Mouse (Mus musculus) G1E (cell line): ENCODE data around the gene Gls2.

Experiments
- CTCF ChIP-seq: IDR thresholded peaks from 2 replicates; pipeline ENCODE4 v1.5.1; 2012; ENCODE audit warnings: low read depth, low read length, inconsistent platforms, mixed read lengths
- TAL1 ChIP-seq: conservative IDR thresholded peaks from 2 replicates; pipeline ENCODE4 v1.6.1; 2012; ENCODE audit warnings: low read depth, low read length, inconsistent platforms, mixed read lengths

- TF ChIP-seq CTCF (no peak), TAL1 (no peak)
Observed at GRCm38 (mm10) chr10:128201856-128202255, 7.6 kb downstream of the Gls2 start.
